Mouse (Mus musculus) neural tube, embryonic 13.5 days (tissue): Measurements from ENCODE around the gene Gm5426. TPM values are rescaled to one million over a fixed set of nuclear protein-coding genes. Genes with fewer than 3 reads are reported as not detected.
"Not testable (repeated sequence)": the region's sequence is repeated elsewhere in the genome, so short reads cannot be mapped to it uniquely, and the experiment has no call there.

Experiments used
- ATAC-seq: fragments of 200-750 bp; cut with Nextera tagmentation; 2 replicates; pipeline ENCODE4 v1.8.0; 2017; ENCODE audit warnings: low read depth, mild to moderate bottlenecking, moderate TSS enrichment, moderate library complexity
- H3K27ac ChIP-seq: fragments of 300-500 bp; sonication (generic); replicated peaks from 2 replicates; pipeline ENCODE4 v1.5.1; 2015; ENCODE audit warnings: moderate library complexity, mild to moderate bottlenecking, inconsistent platforms
- H3K27me3 ChIP-seq: fragments of 300-500 bp; sonication (generic); 2 replicates; pipeline ENCODE4 v1.6.1; 2015; ENCODE audit warnings: mild to moderate bottlenecking, inconsistent platforms
- H3K36me3 ChIP-seq: fragments of 300-500 bp; sonication (generic); 2 replicates; pipeline ENCODE4 v1.6.1; 2015; ENCODE audit warnings: mild to moderate bottlenecking, inconsistent platforms
- H3K4me1 ChIP-seq: fragments of 300-500 bp; sonication (generic); replicated peaks from 2 replicates; pipeline ENCODE4 v1.6.1; 2015; ENCODE audit warnings: inconsistent platforms
- H3K4me2 ChIP-seq: fragments of 300-500 bp; sonication (generic); 2 replicates; pipeline ENCODE4 v1.6.1; 2015; ENCODE audit warnings: inconsistent platforms, mild to moderate bottlenecking, moderate library complexity
- H3K4me3 ChIP-seq: fragments of 300-500 bp; sonication (generic); 2 replicates; pipeline ENCODE4 v1.5.1; 2015; ENCODE audit warnings: mild to moderate bottlenecking, inconsistent platforms
- H3K9ac ChIP-seq: fragments of 300-500 bp; sonication (generic); 2 replicates; pipeline ENCODE4 v1.6.1; 2015; ENCODE audit warnings: moderate library complexity, mild to moderate bottlenecking, inconsistent platforms
- H3K9me3 ChIP-seq: fragments of 300-500 bp; sonication (generic); 2 replicates; pipeline ENCODE4 v1.6.1; 2016; ENCODE audit warnings: inconsistent platforms
- WGBS: fragments of 180-500 bp; shearing (Covaris S2); methylation state at CpG from one replicate; pipeline ENCODE4 v1.1.7; 2015; 5-methylcytosine and 5-hydroxymethylcytosine counted together
- polyA plus RNA-seq: library from polyadenylated mRNA; unstranded; fragments of >200 nt; fragmentation: Nextera tagmentation; extraction: Ambion mirVana; gene quantifications from 2 replicates; pipeline ENCODE4 v1.2.1, GENCODE M21; 2015

Gm5426 gene
- not detected in 2 replicates for polyA plus RNA-seq

GRCm38 (mm10) chr10:96136451-96136850 is at the start of gene Gm5426:
TSS of gene Gm5426 (plus strand) at chr10:96136603.
- not testable (repeated sequence) for ATAC-seq, H3K9ac ChIP-seq, H3K27me3 ChIP-seq, H3K27ac ChIP-seq, H3K4me2 ChIP-seq, H3K9me3 ChIP-seq, H3K36me3 ChIP-seq, H3K4me1 ChIP-seq, H3K4me3 ChIP-seq
- WGBS, result 94% methylated on average over 6 of the region's 6 CpGs

DNA sequence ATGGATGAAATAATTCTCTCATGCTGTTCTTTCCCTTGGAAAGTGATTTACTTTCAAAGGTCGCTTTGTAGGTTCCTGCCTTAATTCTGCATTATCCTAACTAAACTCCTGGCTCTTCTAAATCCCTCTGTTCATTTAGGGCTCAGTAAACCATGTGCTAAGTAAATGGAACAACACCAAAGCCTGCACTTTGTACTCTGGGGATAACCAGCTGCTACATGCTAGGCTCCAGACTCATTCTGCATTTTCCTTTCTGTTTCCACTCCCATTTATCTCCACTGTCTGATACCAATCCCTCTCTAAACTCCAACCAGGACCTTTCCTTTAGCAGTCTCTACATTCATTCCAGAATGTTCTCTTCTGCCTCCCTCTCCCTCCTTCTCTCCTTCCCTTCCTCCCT is 46.7 kb upstream of the Gm5426 start:
- peaks cover 15% of the 10 kb centered on the region for H3K4me1 ChIP-seq
- no peaks in the 10 kb centered on the region for H3K27me3 ChIP-seq
- ATAC-seq, result no peak
- H3K4me2 ChIP-seq, result no peak overlapping the region
- H3K36me3 ChIP-seq, result no peaks in the 10 kb centered on the region
- no peak overlapping the region for H3K27ac ChIP-seq
- no peak overlapping the region for H3K9ac ChIP-seq
- H3K4me3 ChIP-seq, result no peak overlapping the region
- no peaks in the 10 kb centered on the region for H3K9me3 ChIP-seq
- WGBS, result 82% methylated on average over 1 of the region's 1 CpGs

- Histone ChIP-seq H3K9me3 (no peaks in the 10 kb centered on the region), H3K27me3 (no peaks in the 10 kb centered on the region), H3K4me2 (no peak overlapping the region), H3K27ac (no peak overlapping the region), H3K9ac (no peak overlapping the region), H3K36me3 (no peaks in the 10 kb centered on the region), H3K4me1 (peaks cover 15% of the 10 kb centered on the region), H3K4me3 (no peak overlapping the region)
- 70% methylated on average over 3 of the region's 3 CpGs for WGBS
- no peak for ATAC-seq
Measured at GRCm38 (mm10) chr10:96090388-96090787, 46.0 kb upstream of the Gm5426 start.

DNA sequence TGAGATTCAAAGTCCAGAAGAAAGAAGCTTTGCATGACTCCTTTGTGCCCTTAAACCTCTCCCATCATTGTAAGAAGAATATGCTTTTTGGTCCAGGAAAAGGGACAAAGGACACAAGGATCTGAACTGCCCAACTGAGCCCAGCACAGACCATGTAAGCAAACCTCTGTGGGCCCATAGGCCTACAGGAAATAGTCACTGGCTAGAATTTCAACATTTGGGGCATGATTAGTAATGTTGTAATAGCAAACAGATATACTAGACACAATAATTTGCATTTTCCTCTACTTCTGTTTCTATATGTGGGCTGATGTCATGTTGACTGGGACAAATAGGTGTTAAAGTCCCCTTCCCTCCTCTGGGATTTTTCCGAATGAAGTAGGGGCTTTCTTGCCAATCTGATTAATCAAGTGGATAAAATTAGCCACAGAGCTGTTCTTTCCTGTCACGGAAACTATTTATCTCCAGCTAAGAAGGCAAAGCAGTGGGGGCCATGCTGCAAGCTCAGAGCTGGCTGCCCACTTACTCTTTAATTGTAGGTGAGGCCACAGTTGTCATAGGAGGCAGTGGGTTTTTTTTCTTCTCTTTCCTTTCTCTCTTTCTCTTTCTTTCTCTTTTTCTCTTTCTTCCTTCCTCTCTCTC is 42.4 kb upstream of the Gm5426 start:
- Histone ChIP-seq H3K4me2 (no peak overlapping the region), H3K27ac (no peak overlapping the region), H3K9me3 (no peaks in the 10 kb centered on the region), H3K9ac (no peak overlapping the region), H3K4me1 (peaks cover 15% of the 10 kb centered on the region), H3K36me3 (no peaks in the 10 kb centered on the region), H3K27me3 (no peaks in the 10 kb centered on the region), H3K4me3 (no peak overlapping the region)
- no peak for ATAC-seq
- WGBS, result 50% methylated on average over 2 of the region's 2 CpGs

DNA sequence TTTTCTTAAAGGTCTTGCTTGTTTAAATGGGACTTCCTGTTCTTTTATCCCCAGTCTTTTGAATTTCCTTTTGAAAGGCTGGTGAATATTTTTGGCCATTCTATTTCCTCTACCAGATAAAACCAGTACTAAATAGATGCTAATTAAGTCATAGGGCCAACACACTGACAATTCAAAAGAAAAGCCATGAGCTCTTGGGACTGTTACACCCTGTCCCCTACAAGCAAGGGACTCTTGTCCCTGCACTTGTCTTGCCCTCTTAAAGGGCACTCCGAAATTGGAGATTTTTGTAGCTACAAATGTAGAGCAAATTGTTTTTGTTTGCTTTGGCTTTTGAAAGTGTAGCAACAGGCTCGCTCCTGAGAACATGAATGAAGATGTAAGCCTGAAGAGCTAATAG is 41.8 kb upstream of the Gm5426 start:
- no peak for ATAC-seq
- Histone ChIP-seq H3K27me3 (no peaks in the 10 kb centered on the region), H3K4me2 (no peak overlapping the region), H3K36me3 (no peaks in the 10 kb centered on the region), H3K4me3 (no peak overlapping the region), H3K9ac (no peak overlapping the region), H3K9me3 (no peaks in the 10 kb centered on the region), H3K27ac (no peak overlapping the region), H3K4me1 (peaks cover 13% of the 10 kb centered on the region)
- WGBS, result 71% methylated on average over 2 of the region's 2 CpGs

- Histone ChIP-seq H3K9me3 (no peaks in the 10 kb centered on the region), H3K36me3 (no peaks in the 10 kb centered on the region), H3K27me3 (no peaks in the 10 kb centered on the region), H3K4me2 (no peak overlapping the region), H3K4me3 (no peak overlapping the region), H3K9ac (no peak overlapping the region), H3K27ac (no peak overlapping the region), H3K4me1 (peaks cover 16% of the 10 kb centered on the region)
- 92% methylated on average over 7 of the region's 7 CpGs for WGBS
- ATAC-seq, result no peak
Measured at GRCm38 (mm10) chr10:96096730-96097129, 39.7 kb upstream of the Gm5426 start.

GRCm38 (mm10) chr10:96101035-96101434 is 35.4 kb upstream of the Gm5426 start:
- no peak overlapping the region for H3K4me3 ChIP-seq
- H3K9ac ChIP-seq, result no peak overlapping the region
- no peaks in the 10 kb centered on the region for H3K9me3 ChIP-seq
- no peak overlapping the region for H3K4me2 ChIP-seq
- H3K36me3 ChIP-seq, result no peaks in the 10 kb centered on the region
- H3K27me3 ChIP-seq, result no peaks in the 10 kb centered on the region
- no peak for ATAC-seq
- no peak overlapping the region for H3K27ac ChIP-seq
- WGBS, result 44% methylated on average over 4 of the region's 4 CpGs
- peaks cover 8% of the 10 kb centered on the region; the same call in 1 of the 2 replicates for H3K4me1 ChIP-seq

DNA sequence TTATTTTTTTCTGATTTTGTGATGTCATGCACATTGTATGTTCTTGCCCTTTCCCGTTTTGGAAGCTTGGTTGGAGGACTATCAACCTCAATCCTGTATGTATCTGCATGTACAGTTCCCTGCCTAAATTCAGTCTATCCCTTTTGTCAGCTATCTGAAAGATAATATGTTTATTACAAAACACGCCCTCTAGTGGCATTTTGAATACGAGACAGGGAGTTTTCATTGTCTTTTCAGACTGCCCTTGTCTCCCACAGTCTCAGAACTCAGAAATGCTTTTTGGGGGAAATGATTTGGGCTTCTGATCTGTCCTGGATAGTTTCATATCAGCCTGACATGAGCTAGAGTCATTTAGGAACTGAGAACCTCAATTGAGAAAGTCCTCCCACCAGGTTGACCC is 32.2 kb upstream of the Gm5426 start:
- ATAC-seq, result no peak
- Histone ChIP-seq H3K27ac (no peak overlapping the region), H3K9me3 (no peaks in the 10 kb centered on the region), H3K4me2 (no peak overlapping the region), H3K9ac (no peak overlapping the region), H3K4me3 (no peak overlapping the region), H3K4me1 (peaks cover 11% of the 10 kb centered on the region; the same call in 1 of the 2 replicates), H3K36me3 (no peaks in the 10 kb centered on the region), H3K27me3 (no peaks in the 10 kb centered on the region)
- WGBS, result 45% methylated on average over 3 of the region's 3 CpGs

- H3K4me2 ChIP-seq, result no peak overlapping the region
- no peaks in the 10 kb centered on the region for H3K27me3 ChIP-seq
- H3K4me1 ChIP-seq, result peaks cover 9% of the 10 kb centered on the region; the same call in 1 of the 2 replicates
- H3K9ac ChIP-seq, result no peak overlapping the region
- no peak overlapping the region for H3K4me3 ChIP-seq
- H3K36me3 ChIP-seq, result no peaks in the 10 kb centered on the region
- ATAC-seq, result no peak
- no peaks in the 10 kb centered on the region for H3K9me3 ChIP-seq
- no peak overlapping the region for H3K27ac ChIP-seq
- 92% methylated on average over 4 of the region's 4 CpGs for WGBS
Measured at GRCm38 (mm10) chr10:96104624-96105023, 31.8 kb upstream of the Gm5426 start.

DNA sequence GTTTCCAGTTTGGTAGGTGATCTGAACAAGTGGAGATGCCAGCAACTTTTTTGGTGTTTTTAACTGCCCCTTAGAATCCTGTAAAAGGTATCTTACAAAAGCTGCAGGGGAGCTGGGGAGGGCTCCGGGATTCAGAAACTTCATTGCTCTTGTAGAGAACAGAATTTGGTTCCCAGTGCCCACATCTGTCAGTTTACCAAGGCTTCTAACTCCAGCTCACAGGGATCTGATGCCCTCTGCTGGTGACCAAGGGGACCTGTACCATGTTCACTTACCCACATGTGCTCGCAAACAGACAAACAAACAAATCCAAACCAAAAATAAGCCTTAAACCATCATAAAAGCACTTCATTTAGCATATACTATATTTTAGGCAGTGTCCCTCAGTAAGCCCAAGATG is 31.3 kb upstream of the Gm5426 start:
- no peak overlapping the region for H3K9ac ChIP-seq
- H3K4me2 ChIP-seq, result no peak overlapping the region
- no peaks in the 10 kb centered on the region for H3K27me3 ChIP-seq
- WGBS, result 87% methylated on average over 2 of the region's 2 CpGs
- no peak for ATAC-seq
- no peak overlapping the region for H3K4me3 ChIP-seq
- no peaks in the 10 kb centered on the region for H3K36me3 ChIP-seq
- H3K9me3 ChIP-seq, result no peaks in the 10 kb centered on the region
- no peak overlapping the region for H3K27ac ChIP-seq
- peaks cover 7% of the 10 kb centered on the region; the same call in 1 of the 2 replicates for H3K4me1 ChIP-seq

GRCm38 (mm10) chr10:96106972-96107720 is 29.3 kb upstream of the Gm5426 start:
- WGBS, result 69% methylated on average over 4 of the region's 4 CpGs
- no peaks in the 10 kb centered on the region for H3K36me3 ChIP-seq
- no peak overlapping the region for H3K4me3 ChIP-seq
- no peak for ATAC-seq
- H3K4me1 ChIP-seq, result peaks cover 3% of the 10 kb centered on the region; the same call in 1 of the 2 replicates
- no peaks in the 10 kb centered on the region for H3K27me3 ChIP-seq
- H3K4me2 ChIP-seq, result no peak overlapping the region
- no peak overlapping the region for H3K27ac ChIP-seq
- no peak overlapping the region for H3K9ac ChIP-seq
- H3K9me3 ChIP-seq, result no peaks in the 10 kb centered on the region

DNA sequence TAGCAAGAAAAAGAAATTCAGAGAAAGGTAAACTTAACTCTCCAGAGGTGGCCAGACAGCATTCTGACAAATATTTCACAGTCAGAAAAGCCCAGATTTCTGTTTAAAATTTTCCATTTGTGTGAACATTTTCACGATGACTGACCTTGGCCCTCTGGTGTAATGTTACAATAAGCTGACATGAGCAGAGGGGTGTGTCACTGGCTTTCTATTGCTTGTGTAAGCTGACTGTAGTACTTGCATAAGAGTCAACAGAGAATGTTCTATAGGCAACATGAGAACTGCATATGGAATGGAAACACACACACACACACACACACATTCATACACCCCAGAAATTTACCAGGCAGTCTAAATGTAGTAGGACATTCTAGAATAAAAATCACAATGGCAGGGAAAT is 28.6 kb upstream of the Gm5426 start:
- no peaks in the 10 kb centered on the region for H3K36me3 ChIP-seq
- no peak overlapping the region for H3K4me2 ChIP-seq
- no peak overlapping the region for H3K9ac ChIP-seq
- no peaks in the 10 kb centered on the region for H3K27me3 ChIP-seq
- H3K4me1 ChIP-seq, result peaks cover 3% of the 10 kb centered on the region; the same call in 1 of the 2 replicates
- H3K27ac ChIP-seq, result no peak overlapping the region
- H3K4me3 ChIP-seq, result no peak overlapping the region
- WGBS, result 73% methylated on average over 1 of the region's 1 CpGs
- ATAC-seq, result no peak
- no peaks in the 10 kb centered on the region for H3K9me3 ChIP-seq
